Comparison of ENCODE assay signal across 16 mouse cellular contexts in genomic region chr4:89034822-89035221, GRCm38 (mm10).
"Had no signal": no experiment of that assay in that cellular context is flagged by ENCODE, and none has a peak within 500 bp of the region (broad histone marks: within the 10 kb centered on the region; RNA-seq: fewer than 3 reads in every experiment).

No protein-coding gene starts in this region.

- H3K9ac ChIP-seq: lung, embryonic 15.5 days; midbrain, embryonic 13.5 days; midbrain, embryonic 15.5 days; neural tube, embryonic 12.5 days; stomach, embryonic 15.5 days had no signal

- H3K4me1 ChIP-seq: lung, embryonic 15.5 days; midbrain, embryonic 13.5 days; midbrain, embryonic 15.5 days; neural tube, embryonic 12.5 days; stomach, embryonic 15.5 days had no signal

- H3K4me2 ChIP-seq: lung, embryonic 15.5 days; midbrain, embryonic 11.5 days; midbrain, embryonic 13.5 days; midbrain, embryonic 15.5 days; neural tube, embryonic 12.5 days; stomach, embryonic 15.5 days had no signal

- H3K4me3 ChIP-seq: lung, embryonic 15.5 days; midbrain, embryonic 13.5 days; midbrain, embryonic 15.5 days; neural tube, embryonic 12.5 days; stomach, embryonic 15.5 days had no signal

- H3K9me3 ChIP-seq: lung, embryonic 15.5 days; midbrain, embryonic 13.5 days; midbrain, embryonic 15.5 days; neural tube, embryonic 12.5 days; stomach, embryonic 15.5 days had no signal

- H3K27me3 ChIP-seq: lung, embryonic 15.5 days; midbrain, embryonic 13.5 days; midbrain, embryonic 15.5 days; neural tube, embryonic 12.5 days; stomach, embryonic 15.5 days had no signal

- DNase-seq: lung, adult 2 months; lung, postnatal 14 days; lung, postnatal 36 days; right cerebral cortex, postnatal 14 days; thymus, adult 2 months; thymus, postnatal 25 days; thymus, postnatal 4 days had no signal

- H3K36me3 ChIP-seq: lung, embryonic 15.5 days; midbrain, embryonic 13.5 days; midbrain, embryonic 15.5 days; neural tube, embryonic 12.5 days; stomach, embryonic 15.5 days had no signal

- H3K27ac ChIP-seq: lung, embryonic 15.5 days; macrophage; midbrain, embryonic 13.5 days; midbrain, embryonic 15.5 days; neural tube, embryonic 12.5 days; stomach, embryonic 15.5 days; stomach, postnatal 0 days had no signal

- ATAC-seq: lung, postnatal 0 days; midbrain, embryonic 13.5 days; midbrain, embryonic 15.5 days had no signal
